Mouse (Mus musculus) midbrain, embryonic 11.5 days (tissue): Measurements from ENCODE around the gene Dnm3. TPM values are rescaled to one million over a fixed set of nuclear protein-coding genes. Genes with fewer than 3 reads are reported as not detected.

ENCODE experiments used
- ATAC-seq: fragments of 200-750 bp; cut with Nextera tagmentation; 2 replicates; pipeline ENCODE4 v1.8.0; 2017; ENCODE audit warnings: moderate TSS enrichment, moderate library complexity; ENCODE audit not compliant: low FRiP score
- DNase-seq: peaks from one replicate; pipeline ENCODE4 v3.0.0; 2015; ENCODE audit warnings: low spot score; ENCODE audit errors: missing footprints
- H3K27ac ChIP-seq: fragments of 300-500 bp; sonication (generic); 2 replicates; pipeline ENCODE4 v1.5.1; 2014; ENCODE audit warnings: low read depth, low read length
- H3K27me3 ChIP-seq: fragments of 300-500 bp; sonication (generic); 2 replicates; pipeline ENCODE4 v1.6.1; 2014; ENCODE audit warnings: mild to moderate bottlenecking, low read length, moderate library complexity, mixed read lengths; ENCODE audit not compliant: control insufficient read depth, insufficient read depth
- H3K36me3 ChIP-seq: fragments of 300-500 bp; sonication (generic); 2 replicates; pipeline ENCODE4 v1.6.1; 2014; ENCODE audit warnings: mild to moderate bottlenecking, low read length, moderate library complexity, mixed read lengths; ENCODE audit not compliant: control insufficient read depth, insufficient read depth
- H3K4me1 ChIP-seq: fragments of 300-500 bp; sonication (generic); 2 replicates; pipeline ENCODE4 v1.6.1; 2014; ENCODE audit warnings: low read length; ENCODE audit not compliant: control insufficient read depth, insufficient read depth
- H3K4me2 ChIP-seq: fragments of 300-500 bp; sonication (generic); 2 replicates; pipeline ENCODE4 v1.6.1; 2014; ENCODE audit warnings: mild to moderate bottlenecking, moderate library complexity
- H3K4me3 ChIP-seq: fragments of 300-500 bp; sonication (generic); 2 replicates; pipeline ENCODE4 v1.5.1; 2014; ENCODE audit warnings: low read depth, low read length
- H3K9ac ChIP-seq: fragments of 300-500 bp; sonication (generic); 2 replicates; pipeline ENCODE4 v1.6.1; 2014; ENCODE audit warnings: low read length
- H3K9me3 ChIP-seq: fragments of 300-500 bp; sonication (generic); 2 replicates; pipeline ENCODE4 v1.6.1; 2016; ENCODE audit warnings: low read length; ENCODE audit not compliant: control insufficient read depth
- WGBS: fragments of 180-500 bp; shearing (Covaris S2); extraction: QIAGEN DNeasy Blood & Tissue Kit; methylation state at CpG from one replicate; pipeline ENCODE4 v1.1.7; 2014; 5-methylcytosine and 5-hydroxymethylcytosine counted together
- polyA plus RNA-seq: library from polyadenylated mRNA; unstranded; fragments of >200 nt; fragmentation: Nextera tagmentation; extraction: Ambion mirVana; gene quantifications from 2 replicates; pipeline ENCODE4 v1.2.1, GENCODE M21; 2014

The Dnm3 gene
- polyA plus RNA-seq, 1 experiment from 2014 or later, result 5.6 TPM

DNA sequence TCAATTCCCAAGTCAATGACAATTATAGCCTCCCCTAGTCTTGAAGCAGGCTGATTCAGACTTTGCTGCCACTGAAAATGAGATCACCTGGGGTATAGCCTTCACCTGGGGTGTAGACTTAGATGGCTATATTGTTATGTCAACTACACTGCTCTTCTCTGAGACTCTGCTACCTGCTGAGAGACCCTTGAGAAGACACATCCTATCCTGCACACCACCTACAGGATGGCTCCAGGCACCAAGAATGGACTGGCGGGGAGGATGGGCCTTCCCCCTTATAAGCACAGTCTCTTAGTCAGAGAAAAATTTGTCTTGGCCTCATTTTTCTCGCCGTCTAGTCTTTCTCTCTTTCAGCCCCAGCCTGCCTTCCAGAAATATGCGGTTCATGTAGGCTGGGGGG, 123.1 kb downstream of the Dnm3 start:
- H3K4me3 ChIP-seq, result no peak overlapping the region
- no peak overlapping the region for H3K27ac ChIP-seq
- 80% methylated on average over 4 of the region's 4 CpGs for WGBS
- no peaks in the 10 kb centered on the region for H3K27me3 ChIP-seq
- peak; percentile 76 for DNase-seq
- H3K9ac ChIP-seq, result no peak overlapping the region
- H3K4me1 ChIP-seq, result no peaks in the 10 kb centered on the region
- no peaks in the 10 kb centered on the region for H3K36me3 ChIP-seq
- H3K4me2 ChIP-seq, result no peak overlapping the region
- H3K9me3 ChIP-seq, result no peaks in the 10 kb centered on the region
- no peak for ATAC-seq

DNA sequence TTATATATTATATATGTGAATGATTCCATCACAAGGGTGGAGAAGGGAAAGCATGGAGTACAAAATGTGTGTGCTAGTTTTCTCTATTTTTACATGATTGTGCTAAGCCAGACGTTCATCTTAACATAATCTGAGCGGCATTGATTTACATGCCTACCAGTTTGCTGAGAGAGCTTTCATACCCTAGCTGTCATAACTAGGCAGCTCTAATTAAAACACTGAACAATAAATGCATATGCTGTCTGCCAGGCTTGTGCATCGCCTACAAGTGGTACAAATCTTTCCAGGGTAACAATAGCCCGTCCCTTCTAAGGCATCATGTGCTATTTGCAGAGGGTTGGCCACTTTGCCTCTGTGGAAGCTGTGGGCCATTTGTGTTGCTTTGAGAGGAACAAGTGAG, 124.0 kb downstream of the Dnm3 start:
- Histone ChIP-seq H3K36me3 (no peaks in the 10 kb centered on the region), H3K4me2 (no peak overlapping the region), H3K9ac (no peak overlapping the region), H3K27ac (no peak overlapping the region), H3K4me3 (no peak overlapping the region), H3K4me1 (no peaks in the 10 kb centered on the region), H3K27me3 (no peaks in the 10 kb centered on the region), H3K9me3 (no peaks in the 10 kb centered on the region)
- ATAC-seq (no peak), DNase-seq (peak; percentile 39)
- WGBS, result 79% methylated on average over 4 of the region's 4 CpGs

DNA sequence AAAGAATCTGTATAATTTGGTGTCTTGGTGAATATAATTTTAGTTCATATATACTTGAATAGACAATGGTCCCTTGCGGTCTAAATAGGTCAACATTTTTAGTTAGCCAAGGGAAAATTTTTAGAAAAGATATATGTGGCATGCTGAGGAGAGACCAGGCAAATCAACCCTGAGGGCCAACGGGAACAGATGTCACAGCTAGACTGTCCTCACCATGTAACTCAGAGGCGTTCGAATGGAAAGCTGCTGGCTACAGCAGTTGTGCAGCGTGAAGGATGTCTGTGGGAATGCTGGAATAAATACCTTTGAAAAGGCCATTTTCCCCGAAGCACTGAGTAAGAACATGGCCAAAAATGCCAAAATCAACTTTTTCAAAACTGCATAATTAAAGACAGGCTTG, 128.5 kb downstream of the Dnm3 start:
- Histone ChIP-seq H3K27me3 (no peaks in the 10 kb centered on the region), H3K9me3 (no peaks in the 10 kb centered on the region), H3K4me1 (no peaks in the 10 kb centered on the region), H3K4me2 (no peak overlapping the region), H3K36me3 (no peaks in the 10 kb centered on the region), H3K27ac (no peak overlapping the region), H3K4me3 (no peak overlapping the region), H3K9ac (no peak overlapping the region)
- DNase-seq (no peak), ATAC-seq (no peak)
- WGBS, result 86% methylated on average over 6 of the region's 6 CpGs

DNA sequence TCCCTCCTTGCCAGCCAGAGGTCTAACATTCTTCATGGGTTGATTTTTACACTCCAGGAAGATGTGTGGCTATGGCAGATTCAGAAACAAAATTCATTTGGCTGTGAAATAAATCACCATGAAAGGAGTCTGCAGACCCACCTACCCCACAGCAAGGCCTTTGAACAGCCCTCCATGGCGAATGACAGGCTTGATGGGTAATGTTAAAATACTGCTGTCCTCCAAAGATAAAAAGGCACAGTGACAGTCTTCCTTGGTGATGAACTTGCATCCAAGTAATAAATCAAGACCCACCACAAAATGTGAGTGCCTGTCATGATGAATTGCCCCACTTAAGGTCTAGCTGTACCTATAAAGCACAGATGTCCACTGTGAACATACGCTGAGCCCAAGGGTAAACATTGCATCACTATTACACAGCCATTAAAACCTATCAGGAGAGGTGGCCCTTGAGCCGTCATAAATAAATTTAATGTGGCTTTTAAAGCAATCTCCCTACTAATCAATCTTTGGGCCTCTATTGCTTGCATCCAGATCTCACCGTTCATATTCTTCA, 131.3 kb downstream of the Dnm3 start:
- H3K9ac ChIP-seq, result no peak overlapping the region
- no peaks in the 10 kb centered on the region for H3K9me3 ChIP-seq
- ATAC-seq (no peak), DNase-seq (no peak)
- 91% methylated on average over 4 of the region's 4 CpGs for WGBS
- H3K36me3 ChIP-seq, result no peaks in the 10 kb centered on the region
- H3K4me1 ChIP-seq, result no peaks in the 10 kb centered on the region
- no peak overlapping the region for H3K27ac ChIP-seq
- H3K4me3 ChIP-seq, result no peak overlapping the region
- H3K27me3 ChIP-seq, result no peaks in the 10 kb centered on the region
- no peak overlapping the region for H3K4me2 ChIP-seq

DNA sequence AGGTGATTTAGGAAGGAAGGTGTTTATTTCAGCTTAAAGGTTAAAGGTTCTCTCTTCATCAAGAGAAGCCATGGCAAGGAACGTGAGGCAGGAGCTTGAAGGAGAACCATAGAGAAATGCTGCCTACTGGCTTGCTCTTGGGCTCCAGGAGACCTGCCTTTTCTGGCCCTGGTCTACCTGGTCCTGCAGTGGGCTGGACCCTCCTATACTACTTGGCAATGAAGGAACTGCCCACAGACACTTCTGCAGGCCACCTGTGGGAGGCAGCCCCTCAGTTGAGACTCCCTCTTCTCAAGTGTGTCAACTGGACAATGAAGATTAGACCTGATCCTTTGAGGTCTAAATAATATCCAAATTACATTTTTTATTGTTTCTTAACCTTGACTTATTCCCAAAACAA, 140.7 kb downstream of the Dnm3 start:
- no peak overlapping the region for H3K27ac ChIP-seq
- H3K36me3 ChIP-seq, result no peaks in the 10 kb centered on the region
- ATAC-seq, result no peak
- H3K4me2 ChIP-seq, result no peak overlapping the region
- H3K4me3 ChIP-seq, result no peak overlapping the region
- no peaks in the 10 kb centered on the region for H3K4me1 ChIP-seq
- no peaks in the 10 kb centered on the region for H3K27me3 ChIP-seq
- DNase-seq, result no peak
- H3K9ac ChIP-seq, result no peak overlapping the region
- H3K9me3 ChIP-seq, result no peaks in the 10 kb centered on the region
- 94% methylated on average over 1 of the region's 1 CpGs for WGBS

DNA sequence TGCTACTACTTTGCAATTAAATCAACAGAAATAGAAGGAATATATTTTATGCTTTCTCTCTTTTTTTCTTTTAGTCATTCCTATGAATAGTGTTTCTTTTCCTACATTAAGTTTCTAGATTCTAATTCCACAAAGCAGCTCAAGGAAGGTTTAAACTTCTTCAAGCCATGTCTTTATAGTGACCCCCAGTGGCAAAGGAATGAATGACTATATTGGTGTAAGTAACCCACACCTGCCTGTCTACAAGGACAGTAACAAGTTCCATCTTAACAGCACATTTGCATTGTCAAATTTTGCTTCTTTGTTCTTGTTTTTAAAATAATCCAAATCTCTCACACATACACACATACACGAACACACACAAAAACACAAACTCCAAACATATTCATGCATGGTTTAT, 141.2 kb downstream of the Dnm3 start:
- DNase-seq (no peak), ATAC-seq (peak; percentile 44; the same call in 1 of the 2 replicates)
- no peak overlapping the region for H3K4me2 ChIP-seq
- H3K4me3 ChIP-seq, result no peak overlapping the region
- WGBS, result 26% methylated on average over 1 of the region's 1 CpGs
- no peaks in the 10 kb centered on the region for H3K36me3 ChIP-seq
- no peaks in the 10 kb centered on the region for H3K27me3 ChIP-seq
- no peak overlapping the region for H3K27ac ChIP-seq
- H3K9ac ChIP-seq, result no peak overlapping the region
- H3K4me1 ChIP-seq, result no peaks in the 10 kb centered on the region
- no peaks in the 10 kb centered on the region for H3K9me3 ChIP-seq

DNA sequence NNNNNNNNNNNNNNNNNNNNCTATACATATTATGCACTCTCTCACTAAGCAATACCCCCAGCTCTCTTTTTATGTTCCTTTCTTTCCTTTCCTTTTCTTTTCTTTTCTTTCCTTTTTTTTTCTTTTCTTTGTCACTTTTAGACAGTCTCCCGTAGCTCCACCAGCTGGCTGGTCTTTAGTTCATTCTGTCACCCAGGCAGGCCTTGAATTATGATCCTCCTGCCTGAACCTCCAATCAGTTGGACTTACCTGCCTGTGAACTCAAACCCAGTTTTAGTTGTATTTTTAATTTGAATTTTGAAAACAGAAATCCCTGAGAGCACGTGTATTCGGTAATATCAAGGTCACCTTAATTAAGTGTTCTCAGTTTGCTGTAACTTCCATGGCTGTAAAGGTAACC, 141.6 kb downstream of the Dnm3 start:
- Histone ChIP-seq H3K4me2 (no peak overlapping the region), H3K27me3 (no peaks in the 10 kb centered on the region), H3K4me1 (no peaks in the 10 kb centered on the region), H3K36me3 (no peaks in the 10 kb centered on the region), H3K27ac (no peak overlapping the region), H3K9ac (no peak overlapping the region), H3K9me3 (no peaks in the 10 kb centered on the region), H3K4me3 (no peak overlapping the region)
- 64% methylated on average over 3 of the region's 3 CpGs for WGBS
- DNase-seq, result no peak
- 0 out of 2 replicates have a peak, but pooled peaks have one; percentile 35 for ATAC-seq

DNA sequence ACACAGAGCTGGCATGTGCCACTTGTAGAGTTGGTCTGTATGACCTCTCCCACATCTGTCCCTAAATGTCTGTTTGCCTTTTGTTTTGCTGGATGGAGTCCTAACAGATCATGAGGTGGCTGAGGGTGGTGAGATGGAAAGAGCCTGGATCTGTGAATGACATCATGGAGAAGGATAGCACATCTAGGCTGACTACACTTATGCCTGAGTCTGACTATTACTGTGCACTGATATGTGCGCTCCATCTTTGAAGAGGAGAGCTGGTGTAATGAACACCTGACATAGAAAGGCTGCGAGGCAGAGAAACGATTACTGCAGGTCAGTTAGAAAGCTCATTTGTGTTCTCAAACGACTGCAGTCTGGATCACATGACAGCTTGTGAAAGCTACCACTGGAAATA, 149.2 kb downstream of the Dnm3 start:
- DNase-seq, result no peak
- no peak overlapping the region for H3K27ac ChIP-seq
- H3K9ac ChIP-seq, result no peak overlapping the region
- no peaks in the 10 kb centered on the region for H3K9me3 ChIP-seq
- peaks cover 7% of the 10 kb centered on the region for H3K4me1 ChIP-seq
- no peak overlapping the region for H3K4me2 ChIP-seq
- ATAC-seq, result no peak
- WGBS, result 84% methylated on average over 4 of the region's 4 CpGs
- no peaks in the 10 kb centered on the region for H3K27me3 ChIP-seq
- H3K36me3 ChIP-seq, result no peaks in the 10 kb centered on the region
- H3K4me3 ChIP-seq, result no peak overlapping the region

DNA sequence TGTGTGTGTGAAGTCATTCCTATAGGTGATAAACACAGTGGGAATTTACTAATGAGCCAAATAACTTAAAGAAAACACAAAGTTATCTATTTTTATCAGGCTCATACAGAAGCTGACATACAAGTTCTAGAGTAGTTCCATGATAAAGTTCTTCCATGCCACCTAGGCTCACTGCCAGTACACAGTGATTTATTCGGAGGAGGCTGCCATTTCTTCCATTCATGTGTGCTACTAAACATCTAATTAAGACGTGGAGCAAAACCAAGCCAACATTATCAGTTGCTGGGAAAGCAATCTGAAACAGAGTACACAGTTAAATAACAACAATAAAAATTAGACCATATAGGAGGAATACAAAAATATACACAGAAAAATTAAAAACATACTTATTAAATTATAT, 150.2 kb downstream of the Dnm3 start:
- Histone ChIP-seq H3K9ac (no peak overlapping the region), H3K4me3 (no peak overlapping the region), H3K4me2 (no peak overlapping the region), H3K4me1 (peaks cover 7% of the 10 kb centered on the region), H3K27ac (no peak overlapping the region), H3K9me3 (no peaks in the 10 kb centered on the region), H3K27me3 (no peaks in the 10 kb centered on the region), H3K36me3 (no peaks in the 10 kb centered on the region)
- WGBS, result 71% methylated on average over 2 of the region's 2 CpGs
- ATAC-seq (no peak), DNase-seq (no peak)

DNA sequence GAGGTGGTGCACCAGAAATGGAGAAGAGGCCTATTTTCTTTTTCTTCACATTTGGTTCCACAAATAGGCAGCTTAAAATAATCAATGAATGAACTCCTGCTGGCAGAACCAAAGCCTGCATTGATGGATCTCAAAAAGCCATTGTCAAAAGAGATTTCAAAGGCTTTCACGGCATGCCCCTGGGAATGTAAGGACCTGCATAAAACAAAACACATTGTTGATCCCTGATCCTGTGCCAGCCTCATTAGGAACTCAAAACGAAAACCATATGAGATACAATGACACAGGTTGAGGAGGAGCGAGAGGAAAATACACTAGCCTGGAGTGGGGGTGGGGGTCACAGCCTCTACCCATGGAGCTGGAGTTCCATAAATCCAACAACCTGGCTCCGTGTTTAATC, 153.4 kb downstream of the Dnm3 start:
- DNase-seq (peak; percentile 83), ATAC-seq (peak; percentile 55)
- Histone ChIP-seq H3K4me1 (peaks cover 7% of the 10 kb centered on the region), H3K36me3 (no peaks in the 10 kb centered on the region), H3K27me3 (no peaks in the 10 kb centered on the region), H3K4me2 (no peak overlapping the region), H3K27ac (no peak overlapping the region), H3K9me3 (no peaks in the 10 kb centered on the region), H3K4me3 (no peak overlapping the region), H3K9ac (no peak overlapping the region)
- WGBS, result 10% methylated on average over 4 of the region's 4 CpGs
